Mouse (Mus musculus) ES-Bruce4 (cell line): ENCODE measurements around the gene Cpeb1.

Source experiments
- CTCF ChIP-seq: IDR thresholded peaks from one replicate; pipeline ENCODE4 v1.8.1; 2011; ENCODE audit warnings: low read depth, low read length
- EP300 ChIP-seq: IDR thresholded peaks from 2 replicates; pipeline ENCODE4 v1.6.1; 2011; ENCODE audit warnings: low read depth, low read length; ENCODE audit not compliant: insufficient read depth
- POLR2A ChIP-seq: IDR thresholded peaks from one replicate; pipeline ENCODE4 v1.8.1; 2011; ENCODE audit warnings: low read length; ENCODE audit not compliant: insufficient read depth

DNA sequence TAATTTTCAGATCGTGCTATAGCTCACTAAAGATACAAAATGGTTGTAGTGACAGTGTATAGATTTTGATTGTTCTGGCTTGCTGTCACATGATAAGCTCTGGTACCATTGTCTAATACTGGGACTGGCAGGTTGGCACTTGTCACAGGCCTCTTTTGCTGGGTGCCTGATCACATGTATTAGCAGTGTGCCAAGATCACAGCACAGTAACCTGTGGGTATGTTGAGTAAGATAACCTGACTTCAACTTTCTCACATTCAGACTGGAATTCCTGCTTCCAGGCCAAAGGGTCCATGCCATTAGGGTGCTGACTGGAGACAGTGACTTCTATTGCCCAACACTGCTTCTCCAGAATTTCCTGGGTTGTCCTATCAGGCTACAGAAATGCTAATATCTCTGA is 144.1 kb downstream of the Cpeb1 start:
- TF ChIP-seq EP300: no peak
- TF ChIP-seq POLR2A: no peak
- no peak for TF ChIP-seq CTCF
